Comparison of ENCODE assay signal across 8 mouse cellular contexts in the genomic region with DNA sequence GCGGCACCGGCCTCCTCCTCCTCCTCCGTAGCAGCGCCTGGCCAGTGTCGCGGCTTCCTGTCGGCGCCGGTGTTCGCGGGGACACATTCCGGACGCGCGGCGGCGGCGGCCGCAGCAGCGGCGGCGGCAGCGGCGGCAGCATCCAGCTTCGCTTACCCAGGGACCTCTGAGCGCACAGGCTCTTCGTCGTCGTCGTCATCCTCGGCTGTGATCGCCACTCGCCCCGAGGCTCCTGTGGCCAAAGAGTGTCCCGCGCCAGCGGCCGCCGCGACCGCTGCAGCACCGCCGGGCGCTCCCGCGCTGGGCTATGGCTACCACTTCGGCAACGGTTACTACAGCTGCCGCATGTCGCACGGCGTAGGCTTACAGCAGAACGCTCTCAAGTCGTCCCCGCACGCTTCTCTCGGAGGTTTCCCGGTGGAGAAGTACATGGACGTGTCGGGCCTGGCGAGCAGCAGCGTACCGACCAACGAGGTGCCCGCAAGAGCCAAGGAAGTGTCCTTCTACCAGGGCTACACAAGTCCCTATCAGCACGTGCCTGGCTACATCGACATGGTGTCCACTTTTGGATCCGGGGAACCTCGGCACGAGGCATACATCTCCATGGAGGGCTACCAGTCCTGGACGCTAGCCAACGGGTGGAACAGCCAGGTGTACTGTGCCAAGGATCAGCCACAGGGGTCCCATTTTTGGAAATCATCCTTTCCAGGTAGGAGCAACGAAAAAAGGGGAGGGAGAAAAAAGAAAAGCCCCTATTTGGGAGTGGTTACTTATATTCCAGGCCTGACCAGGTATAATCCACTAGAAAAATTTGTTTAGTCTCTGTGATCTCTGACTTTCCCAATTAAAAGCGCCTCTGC. TPM values are rescaled to one million over a fixed set of nuclear protein-coding genes. Genes with fewer than 3 reads are reported as not detected.
DNase-seq lines count a peak whose midpoint lies in the region; ATAC-seq lines count a peak whose summit lies in the region.

No protein-coding gene starts in this region.

- no peaks in the 10 kb centered on the region for H3K9me3 ChIP-seq in lung, embryonic 16.5 days (ENCODE audit: control insufficient read depth, low read length)
- H3K9me3 ChIP-seq in forebrain, embryonic 12.5 days: no peaks in the 10 kb centered on the region
- no peaks in the 10 kb centered on the region for H3K9me3 ChIP-seq in neural tube, embryonic 15.5 days (replicated peaks)

- peak; percentile 62 for ATAC-seq in lung, embryonic 16.5 days (ENCODE audit: low read depth)
- ATAC-seq in forebrain, embryonic 12.5 days (ENCODE audit: low FRiP score): 0 out of 2 replicates have a peak, but pooled peaks have one; percentile 55
- no peak; the same call in 1 of the 2 replicates for ATAC-seq in neural tube, embryonic 15.5 days (ENCODE audit: low FRiP score)
- ATAC-seq in erythroid progenitor cell, adult 5-6 weeks (replicated peaks; ENCODE audit: low FRiP score, poor library complexity, severe bottlenecking): no peak

- 1% methylated on average over 63 of the region's 74 CpGs for WGBS in lung, embryonic 16.5 days
- WGBS in forebrain, embryonic 12.5 days: under 1% methylated on average over 66 of the region's 74 CpGs
- under 1% methylated on average over 50 of the region's 74 CpGs for WGBS in neural tube, embryonic 15.5 days

- peaks cover 91% of the 10 kb centered on the region for H3K27me3 ChIP-seq in lung, embryonic 16.5 days (ENCODE audit: control insufficient read depth, insufficient read depth, low read depth, low read length)
- peaks cover 95% of the 10 kb centered on the region for H3K27me3 ChIP-seq in forebrain, embryonic 12.5 days
- peaks cover 92% of the 10 kb centered on the region for H3K27me3 ChIP-seq in neural tube, embryonic 15.5 days (replicated peaks)

- peak overlapping the region; percentile 47 for H3K4me3 ChIP-seq in lung, embryonic 16.5 days (ENCODE audit: low read length)
- peak overlapping the region; percentile 39 for H3K4me3 ChIP-seq in forebrain, embryonic 12.5 days (replicated peaks)
- H3K4me3 ChIP-seq in neural tube, embryonic 15.5 days (replicated peaks): peak overlapping the region; percentile 33

- no peak for DNase-seq in lung, adult 18-20 months
- peak; percentile 54 to 66 for DNase-seq in kidney, postnatal 4 days
- no peak for DNase-seq in gastrocnemius, adult 8-10 months (ENCODE audit: low spot score in 2 of 2)
- DNase-seq in spleen, adult 18-20 months: no peak

- no peaks in the 10 kb centered on the region for H3K36me3 ChIP-seq in lung, embryonic 16.5 days (ENCODE audit: control insufficient read depth, insufficient read depth, low read length)
- no peaks in the 10 kb centered on the region for H3K36me3 ChIP-seq in forebrain, embryonic 12.5 days (replicated peaks)
- H3K36me3 ChIP-seq in neural tube, embryonic 15.5 days: no peaks in the 10 kb centered on the region

- no peak overlapping the region for H3K27ac ChIP-seq in lung, embryonic 16.5 days (ENCODE audit: low read length)
- H3K27ac ChIP-seq in forebrain, embryonic 12.5 days: no peak overlapping the region
- no peak overlapping the region for H3K27ac ChIP-seq in neural tube, embryonic 15.5 days (replicated peaks)

- peaks cover 8% of the 10 kb centered on the region; the same call in 1 of the 2 replicates for H3K4me1 ChIP-seq in lung, embryonic 16.5 days (replicated peaks; ENCODE audit: control insufficient read depth, insufficient read depth, low read length)
- H3K4me1 ChIP-seq in forebrain, embryonic 12.5 days: peaks cover 17% of the 10 kb centered on the region
- peaks cover 18% of the 10 kb centered on the region for H3K4me1 ChIP-seq in neural tube, embryonic 15.5 days

- H3K4me2 ChIP-seq in lung, embryonic 16.5 days (ENCODE audit: low read depth, low read length): peak overlapping the region; percentile 70
- H3K4me2 ChIP-seq in forebrain, embryonic 12.5 days: peak overlapping the region; percentile 58
- peak overlapping the region; percentile 56 for H3K4me2 ChIP-seq in neural tube, embryonic 15.5 days

- no peak overlapping the region for H3K9ac ChIP-seq in lung, embryonic 16.5 days (ENCODE audit: low read length)
- H3K9ac ChIP-seq in forebrain, embryonic 12.5 days: peak overlapping the region; percentile 42; the same call in 1 of the 2 replicates
- H3K9ac ChIP-seq in neural tube, embryonic 15.5 days (replicated peaks): no peak overlapping the region

RNA-seq across cellular contexts. Expression of a gene that starts 0.5 kb away (rescaled TPM):
- not detected in 2 replicates for polyA plus RNA-seq in lung, embryonic 16.5 days (2015; fragmentation: Nextera tagmentation; extraction: Ambion mirVana)
- polyA plus RNA-seq in forebrain, embryonic 12.5 days (2016; fragmentation: Nextera tagmentation; extraction: Ambion mirVana): not detected in 2 replicates
- 0.14 and 0.20 TPM in 2 replicates for polyA plus RNA-seq in neural tube, embryonic 15.5 days (2015; fragmentation: Nextera tagmentation; extraction: Ambion mirVana)
- not detected for total RNA-seq in gastrocnemius, adult 8-10 months (2022)
- total RNA-seq in erythroid progenitor cell, adult 5-6 weeks (2015; ENCODE audit: low replicate concordance): not detected in 2 replicates
- not detected in 2 replicates for total RNA-seq in erythroid progenitor cell, adult 5-6 weeks (2017; ENCODE audit: low replicate concordance)

RNA-seq across cellular contexts. Expression of a gene that starts 6.2 kb away (rescaled TPM):
- not detected in 2 replicates for polyA plus RNA-seq in lung, embryonic 16.5 days (2015; fragmentation: Nextera tagmentation; extraction: Ambion mirVana)
- polyA plus RNA-seq in forebrain, embryonic 12.5 days (2016; fragmentation: Nextera tagmentation; extraction: Ambion mirVana): not detected in 2 replicates
- polyA plus RNA-seq in neural tube, embryonic 15.5 days (2015; fragmentation: Nextera tagmentation; extraction: Ambion mirVana): 0.38 and 0.43 TPM in 2 replicates
- total RNA-seq in gastrocnemius, adult 8-10 months (2022): not detected
- not detected in 2 replicates for total RNA-seq in erythroid progenitor cell, adult 5-6 weeks (2015; ENCODE audit: low replicate concordance)
- not detected in 2 replicates for total RNA-seq in erythroid progenitor cell, adult 5-6 weeks (2017; ENCODE audit: low replicate concordance)

RNA-seq across cellular contexts. Expression of a gene that starts 9.2 kb away (rescaled TPM):
- polyA plus RNA-seq in lung, embryonic 16.5 days (2015; fragmentation: Nextera tagmentation; extraction: Ambion mirVana): not detected in 2 replicates
- not detected in 2 replicates for polyA plus RNA-seq in forebrain, embryonic 12.5 days (2016; fragmentation: Nextera tagmentation; extraction: Ambion mirVana)
- polyA plus RNA-seq in neural tube, embryonic 15.5 days (2015; fragmentation: Nextera tagmentation; extraction: Ambion mirVana): 0.23 and 0.42 TPM in 2 replicates
- total RNA-seq in gastrocnemius, adult 8-10 months (2022): not detected
- total RNA-seq in erythroid progenitor cell, adult 5-6 weeks (2015; ENCODE audit: low replicate concordance): not detected in 2 replicates
- total RNA-seq in erythroid progenitor cell, adult 5-6 weeks (2017; ENCODE audit: low replicate concordance): not detected in 2 replicates

RNA-seq across cellular contexts. Expression of a gene that starts 10.8 kb away (rescaled TPM):
- polyA plus RNA-seq in lung, embryonic 16.5 days (2015; fragmentation: Nextera tagmentation; extraction: Ambion mirVana): not detected in 2 replicates
- polyA plus RNA-seq in forebrain, embryonic 12.5 days (2016; fragmentation: Nextera tagmentation; extraction: Ambion mirVana): not detected in 2 replicates
- 4.1 and 9.2 TPM in 2 replicates for polyA plus RNA-seq in neural tube, embryonic 15.5 days (2015; fragmentation: Nextera tagmentation; extraction: Ambion mirVana)
- total RNA-seq in gastrocnemius, adult 8-10 months (2022): not detected
- not detected in 2 replicates for total RNA-seq in erythroid progenitor cell, adult 5-6 weeks (2015; ENCODE audit: low replicate concordance)
- total RNA-seq in erythroid progenitor cell, adult 5-6 weeks (2017; ENCODE audit: low replicate concordance): not detected in 2 replicates

RNA-seq across cellular contexts. Expression of a gene that starts 23.1 kb away (rescaled TPM):
- polyA plus RNA-seq in lung, embryonic 16.5 days (2015; fragmentation: Nextera tagmentation; extraction: Ambion mirVana): 0.19 TPM in 1 of 2 replicates, not detected in the other
- not detected in 2 replicates for polyA plus RNA-seq in forebrain, embryonic 12.5 days (2016; fragmentation: Nextera tagmentation; extraction: Ambion mirVana)
- 61.8 and 83.6 TPM in 2 replicates for polyA plus RNA-seq in neural tube, embryonic 15.5 days (2015; fragmentation: Nextera tagmentation; extraction: Ambion mirVana)
- total RNA-seq in gastrocnemius, adult 8-10 months (2022): 1 to 10 TPM; 6.1 to 8.5 (median 7.6) TPM
- not detected in 2 replicates for total RNA-seq in erythroid progenitor cell, adult 5-6 weeks (2015; ENCODE audit: low replicate concordance)
- not detected in 2 replicates for total RNA-seq in erythroid progenitor cell, adult 5-6 weeks (2017; ENCODE audit: low replicate concordance)

Comparison
In these comparisons a context has a peak if more than half of its experiments do, and no peak if none do; other contexts are left out.
1. ATAC-seq: peak in lung, embryonic 16.5 days (single experiment) and forebrain, embryonic 12.5 days (single experiment); none in neural tube, embryonic 15.5 days (single experiment) and erythroid progenitor cell, adult 5-6 weeks (single experiment).
2. DNase-seq: peak in kidney, postnatal 4 days (2 of 2); none in lung, adult 18-20 months (0 of 2), gastrocnemius, adult 8-10 months (0 of 2) and spleen, adult 18-20 months (0 of 2).
3. Peak in every context shown above with its lines, with median percentiles within 50 percentile points of each other: H3K4me2 ChIP-seq and H3K4me3 ChIP-seq.